Mouse (Mus musculus): ENCODE data around the gene Dennd6b. TPM values are rescaled to one million over a fixed set of nuclear protein-coding genes. Genes with fewer than 3 reads are reported as not detected.

Gene Dennd6b
- total and polyA plus RNA-seq, 3 experiments = 6.1 to 11.4 TPM; not detected in 1

DNA sequence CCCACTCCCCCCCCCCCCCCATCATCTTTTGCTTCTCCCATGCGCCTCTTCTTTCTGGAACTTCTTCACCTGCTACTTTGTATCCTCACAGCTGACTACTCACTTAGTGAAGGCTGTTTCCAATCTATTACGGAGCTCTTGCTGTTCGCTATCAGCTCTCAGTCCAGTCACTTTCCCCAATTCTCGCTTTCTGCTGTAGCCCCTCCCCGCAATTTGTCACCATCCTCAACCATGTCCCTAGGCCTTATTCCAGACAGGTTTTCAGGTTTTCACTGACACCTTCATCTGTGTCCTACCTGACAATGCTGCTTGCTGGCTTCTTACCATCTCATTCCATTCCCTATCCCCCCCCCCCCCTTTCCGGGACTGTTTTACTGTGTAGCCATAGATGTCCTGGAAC, 16.2 kb upstream of the Dennd6b start:
- peaks cover 35 to 37% of the 10 kb centered on the region in 2 experiments for H3K4me1 ChIP-seq (ENCODE audit: control insufficient read depth in 1 of 2, insufficient read depth in 2 of 2, low read length in 2 of 2)
- peak overlapping the region; percentile 76 to 97 for H3K4me3 ChIP-seq (ENCODE audit: control insufficient read depth in 1 of 2, insufficient read depth in 1 of 2, low read depth in 2 of 2, low read length in 2 of 2)
- H3K36me3 ChIP-seq (ENCODE audit: control insufficient read depth in 1 of 2, insufficient read depth in 2 of 2, low read length in 2 of 2) = peaks cover 6 to 42% of the 10 kb centered on the region in 2 experiments
- peaks cover 15% of the 10 kb centered on the region for H3K79me2 ChIP-seq (ENCODE audit: control insufficient read depth, insufficient read depth, low read length, poor library complexity)
- H3K27ac ChIP-seq (ENCODE audit: control insufficient read depth, low read depth, low read length) = peak overlapping the region; percentile 80
- no peaks in the 10 kb centered on the region for H3K9me3 ChIP-seq (replicated peaks; ENCODE audit: insufficient read depth, low read length)
- H3K9ac ChIP-seq (ENCODE audit: control insufficient read depth, low read depth, low read length, poor library complexity, severe bottlenecking) = peak overlapping the region; percentile 99
- no peaks in the 10 kb centered on the region for H3K27me3 ChIP-seq (ENCODE audit: control insufficient read depth in 1 of 2, insufficient read depth in 2 of 2, low read length in 2 of 2)
- DNase-seq (ENCODE audit: low read depth, low spot score) = peak; percentile 40
- no peak for TF ChIP-seq HCFC1 (IDR thresholded peaks at IDR 0.05; ENCODE audit: low read depth, low read length)
- TF ChIP-seq MAZ (IDR thresholded peaks at IDR 0.05; ENCODE audit: low read depth, low read length) = 0 out of 2 replicates have a peak, but pooled peaks have one; percentile 9

DNA sequence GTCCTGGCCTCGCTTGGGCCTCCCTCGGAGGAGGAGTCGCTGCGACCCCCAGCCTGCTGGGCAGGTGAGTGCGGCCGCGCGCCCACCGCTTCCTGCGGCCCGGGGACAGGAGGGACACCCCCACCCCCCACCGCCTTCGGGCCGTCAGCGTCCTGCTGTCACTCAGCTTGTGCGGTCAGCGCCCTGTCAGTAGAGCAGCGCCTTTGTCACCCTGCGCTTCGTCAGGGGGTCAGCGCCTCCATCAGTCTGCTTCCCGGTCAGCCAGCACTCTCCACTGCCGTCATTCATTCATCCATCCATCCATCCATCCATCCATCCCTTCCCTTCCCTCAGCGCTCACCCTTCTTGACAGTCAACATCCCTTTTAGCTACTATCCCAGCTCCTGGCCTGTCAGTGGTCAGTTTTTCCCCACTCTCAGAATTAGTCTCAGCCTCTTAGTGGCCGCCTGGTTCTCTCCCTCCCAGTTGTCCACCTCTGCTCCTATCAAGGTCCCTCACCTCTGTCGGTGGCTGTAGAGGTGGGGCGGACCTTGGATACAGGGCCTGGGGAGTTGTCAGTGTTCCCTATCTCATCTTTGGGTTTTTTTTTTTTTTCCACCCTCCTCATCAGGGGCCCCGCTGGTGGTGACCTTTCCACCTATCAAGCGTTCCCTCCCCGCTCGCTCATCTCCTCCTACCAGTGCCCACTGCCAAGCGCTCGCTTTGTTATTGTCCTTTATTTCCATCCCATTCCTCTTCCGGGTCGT, 15.6 kb upstream of the Dennd6b start:
- Histone ChIP-seq H3K4me1 (ENCODE audit: control insufficient read depth in 1 of 2, insufficient read depth in 2 of 2, low read length in 2 of 2) (peaks cover 30 to 37% of the 10 kb centered on the region in 2 experiments), H3K9me3 (replicated peaks; ENCODE audit: insufficient read depth, low read length) (no peaks in the 10 kb centered on the region), H3K79me2 (ENCODE audit: control insufficient read depth, insufficient read depth, low read length, poor library complexity) (peaks cover 15% of the 10 kb centered on the region), H3K27ac (ENCODE audit: control insufficient read depth, low read depth, low read length) (peak overlapping the region; percentile 80), H3K27me3 (ENCODE audit: control insufficient read depth in 1 of 2, insufficient read depth in 2 of 2, low read length in 2 of 2) (no peaks in the 10 kb centered on the region), H3K36me3 (ENCODE audit: control insufficient read depth in 1 of 2, insufficient read depth in 2 of 2, low read length in 2 of 2) (peaks cover 4 to 42% of the 10 kb centered on the region in 2 experiments), H3K4me3 (ENCODE audit: control insufficient read depth in 1 of 2, insufficient read depth in 1 of 2, low read depth in 2 of 2, low read length in 2 of 2) (peak overlapping the region; percentile 76 to 97), H3K9ac (ENCODE audit: control insufficient read depth, low read depth, low read length, poor library complexity, severe bottlenecking) (peak overlapping the region; percentile 99)
- TF ChIP-seq NRF1 (IDR thresholded peaks at IDR 0.05; ENCODE audit: insufficient read depth, low read depth, low read length, poor library complexity, severe bottlenecking) = 0 out of 2 replicates have a peak, but pooled peaks have one; percentile 4
- TF ChIP-seq MAZ (IDR thresholded peaks at IDR 0.05; ENCODE audit: low read depth, low read length) = 0 out of 2 replicates have a peak, but pooled peaks have one; percentile 14
- no peak for TF ChIP-seq ELF1 (IDR thresholded peaks at IDR 0.05; ENCODE audit: low read depth, low read length)
- peak; percentile 1; the same call in 1 of the 2 replicates for TF ChIP-seq NELFE (IDR thresholded peaks at IDR 0.05; ENCODE audit: low read depth, low read length)
- TF ChIP-seq EP300 (IDR thresholded peaks at IDR 0.05; ENCODE audit: low read depth in 1 of 2, low read length in 2 of 2) = peak in 1 of 2 experiments; percentile 5; a peak in 1 of 4 replicates
- TF ChIP-seq ZMIZ1 (IDR thresholded peaks at IDR 0.05; ENCODE audit: low read depth, low read length) = no peak
- TF ChIP-seq TBP (IDR thresholded peaks at IDR 0.05; ENCODE audit: low read depth, low read length) = no peak
- TF ChIP-seq ZNF384 (IDR thresholded peaks at IDR 0.05; ENCODE audit: low read depth, low read length) = peak; percentile 88
- TF ChIP-seq POLR2A (IDR thresholded peaks at IDR 0.05; ENCODE audit: control insufficient read depth in 1 of 2, insufficient read depth in 1 of 2, low read depth in 1 of 2, low read length in 2 of 2, poor library complexity in 1 of 2) = peak; percentile 7 to 30; a peak in 1 of 4 replicates
- TF ChIP-seq POLR2AphosphoS2 (IDR thresholded peaks at IDR 0.05; ENCODE audit: low read length) = peak; percentile 45; the same call in 1 of the 2 replicates
- 0 out of 2 replicates have a peak, but pooled peaks have one; percentile 42 for TF ChIP-seq CHD1 (IDR thresholded peaks at IDR 0.05; ENCODE audit: low read depth, low read length)
- TF ChIP-seq TAL1 (IDR thresholded peaks at IDR 0.05; ENCODE audit: low read length) = no peak
- peak; percentile 42 for DNase-seq (ENCODE audit: low read depth, low spot score)

Data from MEL (cell line).